Mouse (Mus musculus) bone marrow macrophage, adult 2 months (primary cell): ENCODE results near the gene Rimklb. TPM values are rescaled to one million over a fixed set of nuclear protein-coding genes. Genes with fewer than 3 reads are reported as not detected.
"Not testable (repeated sequence)": the region's sequence is repeated elsewhere in the genome, so short reads cannot be mapped to it uniquely, and the experiment has no call there.

Experiments used
- H3K27ac ChIP-seq: 2 replicates; pipeline ENCODE4 v1.5.1; 2012; ENCODE audit warnings: low read depth, low read length; ENCODE audit not compliant: insufficient read depth
- H3K4me1 ChIP-seq: 2 replicates; pipeline ENCODE4 v1.6.1; 2012; ENCODE audit warnings: low read length; ENCODE audit not compliant: control insufficient read depth, insufficient read depth
- H3K4me3 ChIP-seq: 2 replicates; pipeline ENCODE4 v1.5.1; 2012; ENCODE audit warnings: mild to moderate bottlenecking, low read length, moderate library complexity; ENCODE audit not compliant: insufficient read depth
- CTCF ChIP-seq: IDR thresholded peaks from 2 replicates; pipeline ENCODE4 v1.5.1; 2012; ENCODE audit warnings: low read depth, mild to moderate bottlenecking, low read length, moderate library complexity
- POLR2A ChIP-seq: IDR thresholded peaks from 2 replicates; pipeline ENCODE4 v1.6.1; 2012; ENCODE audit warnings: mild to moderate bottlenecking, low read depth, low read length, borderline replicate concordance
- polyA plus RNA-seq: library from polyadenylated mRNA; stranded (reverse); fragments of >200 nt; gene quantifications from 2 replicates; pipeline ENCODE4 v1.2.4, GENCODE M21; 2012; ENCODE audit not compliant: missing spikeins, insufficient read depth, insufficient read length

The Rimklb gene
- polyA plus RNA-seq, 1 experiment = not detected

DNA sequence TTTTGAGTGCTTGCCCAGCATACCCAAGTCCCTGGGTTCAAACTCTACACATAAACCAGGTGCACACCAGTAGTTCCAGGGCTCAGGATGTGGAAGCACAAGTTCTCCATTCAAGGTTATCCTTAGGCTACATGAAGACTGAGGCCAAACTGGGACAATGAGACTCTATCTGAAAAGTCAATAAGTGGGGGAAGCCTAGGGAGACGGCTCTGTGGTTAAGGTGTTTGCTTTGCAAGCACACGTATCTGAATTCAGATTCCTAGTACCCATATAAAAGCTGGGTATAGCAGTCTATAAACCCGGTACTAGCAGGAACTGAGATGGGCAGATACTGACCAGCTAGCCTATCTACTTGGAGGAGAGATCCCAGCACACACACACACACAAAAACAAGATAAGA is 20.5 kb downstream of the Rimklb start:
- Histone ChIP-seq H3K4me3 (no peak overlapping the region), H3K27ac (no peak overlapping the region), H3K4me1 (no peaks in the 10 kb centered on the region)
- TF ChIP-seq POLR2A = no peak
- no peak for TF ChIP-seq CTCF

DNA sequence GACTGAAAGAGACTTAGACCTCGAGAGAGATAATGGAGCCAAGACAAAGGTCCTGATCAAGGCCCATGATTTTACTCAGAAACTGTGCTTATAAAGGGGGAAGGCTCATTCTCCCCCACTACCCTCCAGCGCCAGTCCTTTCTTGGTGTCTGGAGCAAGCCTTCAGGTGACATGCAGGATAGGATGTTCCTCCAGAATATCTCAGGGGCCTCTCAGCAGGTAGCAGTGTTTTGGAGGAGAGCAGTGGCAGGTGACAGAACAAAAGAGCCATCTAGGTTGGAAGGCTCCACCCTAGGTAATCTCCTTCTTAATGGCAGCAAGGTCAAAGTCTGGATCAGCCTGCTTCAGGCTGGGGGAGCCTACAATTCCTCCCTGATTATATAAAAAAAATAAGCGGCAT is 27.1 kb downstream of the Rimklb start:
- not testable (repeated sequence) for H3K4me1 ChIP-seq, H3K27ac ChIP-seq, H3K4me3 ChIP-seq

DNA sequence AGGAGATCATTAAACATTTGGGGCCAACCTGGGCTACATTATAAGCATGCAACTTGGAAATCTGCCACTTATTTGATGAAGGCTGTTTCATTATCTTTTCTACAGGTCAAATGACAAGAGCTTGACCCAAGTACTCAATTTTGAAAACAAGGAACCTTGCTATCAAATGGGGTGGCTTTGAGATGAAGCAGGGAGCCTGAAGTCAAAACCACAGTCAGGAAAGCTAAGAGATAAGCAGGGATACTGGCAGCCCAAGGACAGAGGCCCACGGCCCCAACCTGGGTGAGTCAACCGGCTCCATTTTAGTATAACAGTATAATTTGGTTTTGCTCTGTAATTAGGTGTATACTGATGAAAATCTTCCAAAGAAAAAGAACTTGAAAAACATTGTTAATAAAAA is 28.3 kb downstream of the Rimklb start:
- TF ChIP-seq POLR2A = no peak
- TF ChIP-seq CTCF = no peak
- H3K27ac ChIP-seq = no peak overlapping the region
- H3K4me1 ChIP-seq = no peaks in the 10 kb centered on the region
- H3K4me3 ChIP-seq = no peak overlapping the region

DNA sequence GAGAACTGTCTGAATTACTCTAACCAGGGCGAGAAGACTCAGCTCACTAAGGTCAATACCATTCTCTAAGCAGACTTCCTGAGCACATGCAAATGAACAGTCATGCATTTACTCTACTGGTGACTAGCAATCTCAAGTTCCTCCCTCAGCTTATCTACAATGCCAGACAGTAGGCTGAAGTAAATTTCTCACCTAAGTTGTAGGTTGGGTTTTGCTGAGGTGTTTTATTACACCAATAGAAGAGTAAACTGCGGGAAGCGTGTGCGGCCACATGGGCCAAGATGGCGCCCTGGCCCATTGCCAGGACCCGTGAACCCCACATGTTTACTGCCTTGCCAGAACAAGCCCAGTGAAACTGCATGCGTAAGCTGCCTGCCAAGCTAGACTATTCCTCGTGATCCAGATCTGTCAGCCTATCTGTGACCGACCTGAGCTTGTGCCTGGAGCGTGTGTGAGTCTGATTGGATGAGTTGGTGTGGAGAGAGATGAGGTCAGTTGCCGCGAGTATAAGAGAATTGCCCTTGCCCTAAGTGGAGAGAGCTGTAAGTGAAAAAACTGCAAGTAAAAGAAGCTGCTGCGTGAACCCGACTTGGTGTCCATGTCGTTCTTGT is 29.4 kb downstream of the Rimklb start:
- Histone ChIP-seq H3K4me3 (no peak overlapping the region), H3K27ac (no peak overlapping the region), H3K4me1 (no peaks in the 10 kb centered on the region)
- TF ChIP-seq POLR2A = no peak
- no peak for TF ChIP-seq CTCF

DNA sequence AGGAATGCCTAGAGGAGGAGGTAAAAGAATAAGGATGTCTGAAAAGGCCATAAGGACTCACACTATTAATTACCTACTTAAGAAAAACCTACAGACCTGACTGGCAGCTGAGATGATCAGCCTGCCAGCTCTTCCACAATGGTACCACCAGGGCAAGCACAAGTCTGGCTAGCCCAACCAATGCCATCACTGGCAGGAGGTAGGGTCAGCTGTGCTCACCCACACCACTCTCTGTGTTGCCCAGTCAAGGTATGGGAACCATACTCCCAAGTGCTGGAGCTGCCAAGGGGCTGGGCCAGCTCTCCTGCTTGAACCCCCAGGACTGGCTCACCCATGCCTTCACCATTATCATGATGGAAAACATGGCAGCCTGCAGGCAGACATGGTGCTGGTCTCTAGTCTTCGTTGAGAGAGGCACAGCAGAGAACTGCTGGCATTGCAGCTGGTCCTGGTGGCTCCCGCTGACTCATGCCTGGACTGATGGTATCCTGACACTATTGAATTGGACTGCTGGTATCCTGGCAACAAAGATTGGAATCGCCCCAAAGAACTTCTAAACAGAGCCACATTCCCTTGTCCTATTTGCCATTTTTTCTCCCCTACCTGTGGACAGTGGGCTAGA is 32.4 kb downstream of the Rimklb start:
- TF ChIP-seq POLR2A = no peak
- Histone ChIP-seq H3K4me1 (no peaks in the 10 kb centered on the region), H3K27ac (no peak overlapping the region), H3K4me3 (no peak overlapping the region)

DNA sequence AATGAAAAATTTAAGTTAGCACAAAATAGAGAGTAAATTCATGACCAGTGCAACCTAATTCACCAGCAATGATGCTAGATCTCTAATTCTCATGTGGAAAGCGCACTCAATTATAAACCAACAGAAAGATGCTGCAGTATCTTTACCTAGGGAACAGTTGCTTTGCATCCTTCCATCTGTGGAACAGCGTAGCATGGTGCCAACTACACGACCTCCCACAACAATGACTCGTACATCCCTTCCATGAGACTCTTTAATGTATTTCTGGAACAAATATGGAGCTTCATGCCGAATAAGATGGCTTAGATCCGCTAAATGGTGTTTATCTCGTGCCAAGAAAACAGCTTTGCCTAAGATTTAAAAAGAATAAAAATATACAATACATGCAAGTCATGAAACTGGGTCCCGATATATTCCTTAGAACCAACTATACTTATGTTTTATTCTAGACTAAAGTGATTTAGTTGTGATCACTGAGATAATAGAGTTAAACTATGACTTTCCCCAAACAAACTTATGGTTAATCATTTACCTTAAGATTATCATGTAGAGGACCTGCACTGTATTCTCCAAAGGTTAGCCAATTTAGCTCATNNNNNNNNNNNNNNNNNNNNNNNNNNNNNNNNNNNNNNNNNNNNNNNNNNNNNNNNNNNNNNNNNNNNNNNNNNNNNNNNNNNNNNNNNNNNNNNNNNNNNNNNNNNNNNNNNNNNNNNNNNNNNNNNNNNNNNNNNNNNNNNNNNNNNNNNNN is 39.4 kb downstream of the Rimklb start:
- H3K27ac ChIP-seq = no peak overlapping the region
- no peaks in the 10 kb centered on the region for H3K4me1 ChIP-seq
- no peak overlapping the region for H3K4me3 ChIP-seq
- TF ChIP-seq POLR2A = no peak
- no peak for TF ChIP-seq CTCF

DNA sequence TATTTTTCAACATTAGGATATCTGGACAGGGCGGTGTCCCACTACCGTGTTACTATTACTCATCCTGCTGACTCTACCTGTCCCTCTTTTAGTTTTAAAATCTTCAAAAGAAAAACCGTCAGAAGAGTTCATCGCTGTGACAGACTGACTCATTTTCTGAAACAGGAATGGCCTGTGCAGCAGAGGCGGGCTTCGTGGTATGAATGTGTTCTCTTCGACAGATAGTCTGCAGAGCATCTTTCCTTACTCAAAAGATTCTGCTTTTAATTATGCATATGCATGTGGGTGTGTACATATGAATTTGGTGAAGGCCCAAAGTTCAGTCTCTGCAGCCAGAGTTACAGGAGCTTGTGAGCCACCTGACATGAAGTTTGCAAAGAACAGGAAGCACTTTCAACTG is 50.7 kb downstream of the Rimklb start:
- Histone ChIP-seq H3K27ac (no peak overlapping the region), H3K4me3 (no peak overlapping the region), H3K4me1 (no peaks in the 10 kb centered on the region)
- no peak for TF ChIP-seq POLR2A
- no peak for TF ChIP-seq CTCF

DNA sequence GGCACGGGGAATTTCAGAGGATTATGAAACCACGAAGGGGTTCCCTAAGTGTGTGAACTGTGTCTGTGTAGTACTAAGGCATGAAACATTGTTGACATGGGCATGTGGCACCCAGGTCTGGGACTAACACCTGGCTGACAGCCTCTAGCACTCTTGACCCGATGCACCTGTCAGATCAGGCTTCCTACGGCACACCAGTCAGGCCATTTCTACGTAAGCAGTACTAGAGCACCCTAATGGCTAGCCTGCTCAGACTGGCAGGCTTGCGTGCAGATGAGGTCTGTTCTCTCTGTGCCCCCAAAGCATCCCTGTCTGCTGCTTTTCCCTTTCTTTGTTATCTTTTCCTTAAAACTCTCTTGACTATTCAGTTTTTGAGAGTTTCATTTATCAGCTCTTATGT is 53.3 kb downstream of the Rimklb start:
- no peak overlapping the region for H3K4me3 ChIP-seq
- no peak overlapping the region for H3K27ac ChIP-seq
- TF ChIP-seq CTCF (no peak), POLR2A (no peak)
- no peaks in the 10 kb centered on the region for H3K4me1 ChIP-seq

DNA sequence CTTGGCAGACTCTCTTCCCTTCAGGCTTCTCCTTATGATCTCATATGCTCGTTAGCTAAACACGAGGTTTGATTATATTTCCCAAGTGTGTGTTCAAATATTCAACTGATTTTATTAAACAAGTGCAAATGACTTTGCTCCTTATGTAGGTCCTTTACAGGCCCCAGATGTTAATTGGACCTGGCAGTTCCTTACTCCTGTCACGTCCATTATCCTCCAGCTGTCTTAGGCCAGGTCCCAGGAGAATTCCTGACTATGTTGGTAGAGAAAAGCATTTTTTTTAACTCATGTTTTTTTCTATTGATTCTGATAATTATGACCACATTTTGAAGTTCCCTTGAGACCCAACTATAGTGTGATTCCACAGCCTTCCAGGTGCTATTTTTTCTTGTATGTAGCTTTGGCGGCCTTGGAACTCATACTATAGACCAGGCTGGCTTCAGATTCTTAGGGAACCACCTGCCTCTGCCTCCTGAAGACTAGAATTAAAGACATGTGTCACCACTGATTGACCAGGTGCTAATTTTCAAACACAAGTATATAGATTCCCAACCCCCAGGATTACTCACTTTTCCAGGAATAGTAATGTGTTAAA is 57.8 kb downstream of the Rimklb start:
- Histone ChIP-seq H3K27ac (no peak overlapping the region), H3K4me3 (no peak overlapping the region), H3K4me1 (no peaks in the 10 kb centered on the region)
- TF ChIP-seq POLR2A = no peak
- TF ChIP-seq CTCF = no peak

DNA sequence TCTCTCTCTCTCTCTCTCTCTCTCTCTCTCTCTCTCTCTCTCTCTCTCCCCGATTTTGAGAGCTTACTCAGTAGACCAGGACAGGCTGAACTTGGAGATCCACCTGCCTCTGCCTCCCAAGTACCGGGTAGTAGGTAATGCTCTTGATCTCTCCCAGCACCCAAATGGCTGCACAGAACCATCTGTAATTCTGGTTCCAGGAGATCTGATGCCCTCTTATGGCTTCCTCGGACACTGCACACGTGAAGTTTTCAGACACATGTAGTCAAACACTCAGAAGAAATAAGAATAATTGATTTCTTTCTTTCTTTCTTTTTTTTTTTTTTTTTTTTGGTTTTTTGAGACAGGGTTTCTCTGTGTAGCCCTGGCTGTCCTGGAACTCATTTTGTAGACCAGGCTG is 59.3 kb downstream of the Rimklb start:
- Histone ChIP-seq H3K27ac (no peak overlapping the region), H3K4me1 (no peaks in the 10 kb centered on the region), H3K4me3 (no peak overlapping the region)
- TF ChIP-seq POLR2A (no peak), CTCF (no peak)
